Mouse (Mus musculus) embryo, embryonic 9.5 days (tissue): ENCODE data around the gene Sun2.
A peak's percentile ranks its signal among the peaks of the same experiment; 100 is the strongest.

Source experiments
- DNase-seq: peaks from one replicate; pipeline ENCODE4 v3.0.0-alpha.2; 2017; ENCODE audit errors: extremely low spot score

Gene Sun2

DNA sequence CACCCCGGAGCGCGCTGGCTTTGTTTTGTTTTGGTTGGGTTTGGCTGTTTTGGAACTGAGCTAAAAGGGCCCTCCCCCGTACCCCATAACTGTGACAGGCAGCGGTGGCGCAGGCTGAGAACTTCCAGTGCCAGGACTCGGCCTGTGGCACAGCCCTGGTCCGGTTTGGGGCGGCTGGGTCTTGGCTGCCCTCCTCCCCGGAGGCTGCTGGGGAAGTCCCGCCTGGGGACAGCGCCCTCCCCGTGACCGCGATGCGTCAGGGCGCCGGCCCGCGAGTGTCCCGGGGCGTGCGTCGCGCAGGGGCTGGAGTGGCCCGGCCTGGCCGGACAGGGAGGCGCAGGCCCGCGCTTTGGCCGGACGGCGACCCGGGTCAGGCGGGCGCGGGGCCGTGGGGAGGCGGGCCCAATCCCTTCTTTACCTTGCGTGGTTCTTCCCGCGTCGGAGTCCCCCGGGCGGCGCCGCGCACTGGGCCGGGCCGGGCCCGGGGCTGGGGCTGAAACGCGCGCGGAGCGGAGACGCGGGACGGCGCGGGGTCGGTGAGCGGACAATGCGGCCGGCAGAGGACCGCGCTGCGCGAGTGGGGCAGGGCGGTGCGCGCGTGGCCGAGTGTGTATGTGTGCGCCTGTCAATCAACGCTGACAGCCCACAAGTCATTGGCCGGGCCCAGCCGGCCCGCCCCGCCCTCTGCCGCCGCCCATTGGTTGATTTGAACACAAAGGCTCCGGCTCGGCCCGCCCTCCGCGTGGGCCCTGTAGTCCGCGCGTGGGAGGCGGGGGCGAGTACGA lies at the start of gene Sun2:
Gene Sun2 (minus strand): TSS at position 616 of the 785 bp plus-strand sequence.
- peak; percentile 88 for DNase-seq

- peak; percentile 72 for DNase-seq
Measured at GRCm38 (mm10) chr15:79791502-79791901, 49.2 kb upstream of the Sun2 start.

DNA sequence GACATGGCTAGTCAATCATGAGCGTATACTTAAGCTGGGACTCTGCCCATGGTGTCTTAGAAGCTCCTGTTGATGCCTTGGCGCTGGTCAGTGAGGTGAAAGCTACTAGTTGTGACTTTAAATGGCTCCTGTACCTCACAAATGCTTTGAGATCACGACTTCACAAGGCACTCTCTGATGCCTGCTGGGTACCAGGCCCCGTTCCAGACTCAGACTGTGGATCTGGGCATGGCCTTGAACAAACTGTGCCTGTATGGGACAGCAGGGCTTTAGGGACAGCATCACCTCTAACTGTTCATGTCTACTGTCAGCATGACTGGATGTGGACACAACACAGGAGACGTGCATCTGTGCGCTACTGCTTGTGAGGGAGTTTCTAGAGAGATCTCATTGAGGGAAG lies 48.6 kb upstream of the Sun2 start:
- no peak for DNase-seq

- DNase-seq: no peak
Measured at GRCm38 (mm10) chr15:79790111-79790510, 47.8 kb upstream of the Sun2 start.

DNA sequence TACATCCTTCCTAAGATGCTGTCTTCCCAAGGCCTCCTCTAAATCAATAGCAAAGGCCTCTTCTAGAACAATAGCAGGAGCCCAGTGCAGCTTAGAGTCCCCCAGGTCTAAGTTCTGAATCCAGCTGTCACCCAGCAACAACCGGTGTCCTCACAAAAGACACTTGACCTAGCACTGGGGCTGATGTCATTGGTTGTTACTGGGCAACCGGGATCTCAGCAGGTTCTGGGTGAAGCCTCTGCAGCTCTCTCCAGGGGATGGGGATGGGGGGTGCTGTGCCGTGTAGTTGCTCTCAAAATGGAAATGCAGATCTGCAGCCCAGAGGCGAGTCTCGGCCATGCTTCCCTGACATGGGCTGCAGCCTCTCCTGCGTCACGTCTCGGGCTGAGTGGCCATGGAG lies 45.5 kb upstream of the Sun2 start:
- DNase-seq: no peak

GRCm38 (mm10) chr15:79785056-79785455 lies 42.7 kb upstream of the Sun2 start:
- DNase-seq: no peak

- no peak for DNase-seq
Measured at GRCm38 (mm10) chr15:79777749-79778148, 35.4 kb upstream of the Sun2 start, which contains the start of gene Dnal4. TSS of gene Dnal4 (minus strand) at chr15:79777849.

DNA sequence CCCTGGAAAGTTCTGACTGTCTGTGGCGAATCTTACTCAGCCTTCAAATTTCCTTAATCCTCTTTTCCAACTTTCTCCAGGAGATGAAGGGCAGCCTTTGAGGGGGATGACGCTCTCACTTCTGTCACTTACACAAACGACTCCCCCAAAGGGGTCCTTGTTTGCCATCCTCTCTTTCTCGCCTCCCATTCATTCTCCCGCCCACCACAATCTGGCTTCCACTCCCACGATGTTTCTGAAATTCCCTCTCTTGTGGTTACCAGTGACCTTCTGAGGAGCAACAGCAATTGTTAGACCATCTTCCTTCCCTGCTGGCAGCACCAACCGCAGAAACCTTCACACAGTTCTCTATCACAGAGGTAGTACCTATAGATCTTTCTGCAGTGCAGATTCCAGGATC lies 33.3 kb upstream of the Sun2 start:
- no peak for DNase-seq

GRCm38 (mm10) chr15:79774117-79775027 lies 32.0 kb upstream of the Sun2 start:
- peak; percentile 93 for DNase-seq

- DNase-seq: no peak
Measured at GRCm38 (mm10) chr15:79770629-79771240, 28.4 kb upstream of the Sun2 start.

DNA sequence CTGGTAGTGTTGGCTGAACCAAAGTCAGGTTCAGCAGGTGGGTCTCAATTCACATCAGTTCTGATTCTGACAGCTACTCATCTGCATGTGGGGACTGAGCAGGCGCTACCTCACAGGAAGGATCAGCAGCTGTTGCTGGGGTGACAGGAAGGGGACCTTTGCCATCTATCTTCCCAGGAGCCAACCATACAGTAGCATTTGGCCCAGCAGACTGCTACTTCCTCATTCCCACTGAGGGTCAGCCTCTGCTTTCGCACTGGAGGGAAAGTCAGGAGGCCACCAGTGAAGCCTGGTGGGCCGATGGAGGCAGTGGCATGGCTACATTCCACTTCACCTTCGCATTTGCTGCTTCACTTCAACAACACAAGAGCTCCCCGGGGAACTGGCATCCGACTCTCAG lies 26.0 kb upstream of the Sun2 start:
- no peak for DNase-seq

GRCm38 (mm10) chr15:79767327-79767961 lies 25.1 kb upstream of the Sun2 start:
- no peak for DNase-seq

DNA sequence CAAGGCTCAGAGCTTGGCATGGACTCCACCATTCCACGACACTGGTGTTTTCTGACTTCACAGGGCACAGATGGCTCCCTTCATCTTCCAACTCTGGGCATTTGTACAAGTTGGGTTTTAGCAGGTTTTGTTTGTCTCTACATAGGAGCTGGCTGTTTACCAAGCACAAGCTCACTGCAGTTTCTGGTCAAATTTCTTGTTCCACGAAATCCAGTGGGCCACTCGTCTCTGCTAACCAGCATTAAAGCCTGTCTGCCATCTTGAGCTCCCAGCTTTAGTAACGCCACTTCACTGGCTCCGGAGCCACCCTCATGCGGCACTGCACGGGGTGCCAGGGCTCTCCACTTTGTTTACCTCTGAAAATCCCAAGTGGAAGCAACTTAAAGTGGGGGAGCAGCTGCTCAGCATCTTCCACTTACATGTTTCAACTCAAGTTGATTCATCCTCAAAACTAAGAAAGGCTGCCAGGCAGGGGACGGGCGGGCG lies 24.3 kb upstream of the Sun2 start:
- no peak for DNase-seq

- no peak for DNase-seq
Measured at GRCm38 (mm10) chr15:79766168-79766567, 23.8 kb upstream of the Sun2 start.

DNA sequence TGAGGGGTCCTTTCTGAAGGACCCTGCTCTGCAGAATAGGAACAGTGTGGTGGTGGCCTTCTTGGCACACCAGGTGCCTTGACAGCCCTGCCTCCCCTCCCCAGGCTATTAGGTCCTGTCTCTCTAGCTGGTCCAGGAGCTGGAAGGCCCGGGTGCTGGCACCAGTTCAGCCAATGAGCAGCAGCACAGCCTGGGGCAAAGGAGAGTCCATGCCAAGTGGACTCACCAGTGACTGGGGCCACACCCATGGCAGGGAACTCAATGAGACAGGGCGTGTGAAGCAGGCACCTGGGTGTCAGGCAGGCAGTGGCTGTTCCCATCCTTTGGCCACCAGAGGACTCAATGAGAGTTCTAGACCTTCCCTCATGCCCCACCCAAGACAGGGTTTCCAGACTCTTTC lies 23.0 kb upstream of the Sun2 start:
- no peak for DNase-seq

DNA sequence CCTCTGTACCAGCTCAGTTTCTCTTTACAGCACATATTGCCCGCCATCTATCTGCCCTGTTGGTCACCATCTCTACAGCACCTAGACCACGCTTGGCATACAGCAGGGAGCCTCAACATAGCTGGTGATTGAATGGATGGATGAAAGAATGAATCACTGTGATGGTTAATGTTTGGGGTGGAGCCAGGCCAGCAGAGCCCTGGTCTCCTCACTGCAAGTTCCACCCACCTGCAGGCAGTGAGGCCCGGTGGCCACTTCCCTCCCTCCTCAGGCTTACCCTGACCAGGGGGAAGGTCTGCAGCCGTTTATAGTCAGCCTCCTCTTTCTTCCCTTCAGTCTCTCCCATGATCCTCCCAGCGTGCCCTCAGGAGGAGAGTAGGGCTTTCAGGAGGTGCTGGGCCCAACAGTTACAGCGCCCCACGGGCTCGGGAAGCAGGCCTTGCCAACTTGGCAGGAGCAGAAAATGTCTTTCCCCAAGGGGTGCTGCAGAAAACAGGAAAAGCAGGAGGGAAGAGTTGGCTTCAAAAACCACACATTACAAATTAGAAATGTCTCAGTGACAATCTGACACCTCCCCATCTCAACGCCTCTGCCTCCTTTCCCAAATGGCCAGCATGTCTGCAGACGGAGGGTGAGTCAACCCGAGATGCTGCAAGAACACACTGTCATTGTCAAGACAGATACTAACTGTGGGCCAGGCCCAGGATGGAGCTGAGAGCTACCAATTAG lies 22.4 kb upstream of the Sun2 start:
- DNase-seq: no peak

DNA sequence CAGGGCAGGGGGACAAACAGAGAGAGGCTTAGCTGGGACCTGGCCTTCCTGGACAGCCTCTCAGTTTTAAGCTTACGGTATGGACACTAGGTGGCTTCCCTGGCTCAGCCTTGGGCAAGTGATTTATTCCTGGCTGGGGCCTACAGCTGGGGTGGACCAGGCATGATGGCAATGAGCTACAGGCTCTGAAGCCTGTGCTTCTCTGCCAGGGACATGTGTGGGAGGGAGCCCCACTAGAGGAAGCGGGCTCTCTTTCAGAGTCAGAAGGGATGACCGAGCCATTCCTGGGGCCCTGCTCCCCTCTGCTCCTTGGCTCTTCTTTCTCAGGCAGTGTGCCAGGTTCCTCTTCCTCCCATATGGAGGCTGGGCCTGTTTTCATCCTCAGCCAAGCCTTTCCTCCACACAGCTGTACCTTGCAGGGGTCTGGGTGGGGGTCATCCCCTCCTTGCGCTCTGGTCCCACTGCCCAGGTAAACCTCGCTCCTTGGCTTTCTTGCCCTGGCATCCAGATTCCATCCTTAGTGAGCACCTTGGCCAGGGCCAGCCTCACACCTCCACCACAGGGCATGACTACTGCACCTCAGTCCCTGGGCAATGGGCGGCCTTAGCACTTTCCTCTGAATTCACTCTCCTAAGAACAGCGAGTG lies 21.4 kb upstream of the Sun2 start:
- no peak for DNase-seq

DNA sequence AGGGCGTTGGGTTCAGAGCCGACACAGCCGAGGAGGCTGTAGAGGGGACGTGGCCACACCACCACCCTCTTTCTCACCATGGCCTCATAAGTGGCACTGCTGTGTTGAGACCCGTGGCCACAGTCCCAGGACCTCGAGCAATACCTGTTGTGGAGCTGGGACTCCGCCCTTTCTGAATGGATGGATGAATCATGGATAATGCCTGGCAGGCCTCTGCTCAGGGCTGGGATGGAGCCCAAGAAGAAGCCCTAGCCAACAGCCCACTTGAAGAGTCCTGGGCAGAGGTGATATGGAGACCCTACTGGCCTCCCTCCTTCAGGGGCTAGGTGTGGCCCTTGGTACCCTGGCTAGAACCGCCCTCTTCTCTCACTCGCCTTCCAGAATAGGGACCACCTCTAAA lies 20.7 kb upstream of the Sun2 start:
- no peak for DNase-seq

DNA sequence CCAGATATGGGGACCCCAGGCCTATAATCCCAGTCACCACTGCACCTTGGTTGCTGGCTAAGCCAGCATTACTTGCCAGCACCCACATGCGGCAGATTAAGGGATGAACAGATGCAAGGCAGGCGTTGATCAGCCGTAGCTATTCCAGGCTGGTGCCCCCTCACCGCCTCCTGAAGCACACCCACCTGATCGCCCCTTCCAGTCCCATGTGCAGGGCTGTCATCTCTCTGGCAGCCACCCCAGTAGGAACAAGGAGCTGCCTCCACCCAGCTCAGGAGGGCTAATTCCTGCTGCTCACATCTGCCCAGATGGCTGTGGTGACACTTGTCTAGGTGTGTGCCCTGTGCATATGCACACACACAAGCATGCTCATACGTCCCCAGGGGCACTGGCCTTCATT lies 18.6 kb upstream of the Sun2 start:
- DNase-seq: no peak

DNA sequence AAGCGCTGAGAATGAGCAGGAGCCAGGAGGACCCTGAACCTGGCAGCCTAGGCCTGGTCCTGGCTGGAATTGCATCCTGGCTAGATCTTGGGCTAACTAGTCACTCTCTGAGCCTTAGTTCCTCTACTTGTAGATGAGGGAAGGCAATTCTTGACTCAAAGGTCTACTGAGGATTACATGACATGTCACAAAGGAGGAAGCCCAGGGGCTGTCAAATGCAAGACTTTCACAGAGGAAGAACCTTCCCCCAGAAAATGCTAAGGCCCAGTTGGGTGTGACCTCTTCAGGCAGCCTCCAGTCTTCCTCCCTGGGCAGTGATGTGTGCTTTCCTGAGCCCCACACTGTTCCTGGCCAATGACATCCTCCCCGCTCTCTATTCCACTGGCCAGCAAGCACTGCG lies 14.8 kb upstream of the Sun2 start:
- DNase-seq: no peak
